Mouse (Mus musculus) embryonic facial prominence, embryonic 14.5 days (tissue): ENCODE results near the gene Rflnb. TPM values are rescaled to one million over a fixed set of nuclear protein-coding genes. Genes with fewer than 3 reads are reported as not detected.
A peak's percentile ranks its signal among the peaks of the same experiment; 100 is the strongest.

ENCODE experiments used
- ATAC-seq: fragments of 200-750 bp; cut with Nextera tagmentation; 2 replicates; pipeline ENCODE4 v1.8.0; 2017; ENCODE audit warnings: low read depth, moderate number of reproducible peaks, moderate TSS enrichment
- DNase-seq: peaks from one replicate; pipeline ENCODE4 v3.0.0-alpha.2; 2015; ENCODE audit warnings: low spot score
- H3K27ac ChIP-seq: fragments of 300-500 bp; sonication (generic); replicated peaks from 2 replicates; pipeline ENCODE4 v1.5.1; 2014; ENCODE audit warnings: low read depth, mild to moderate bottlenecking, low read length, moderate library complexity
- H3K27me3 ChIP-seq: fragments of 300-500 bp; sonication (generic); replicated peaks from 2 replicates; pipeline ENCODE4 v1.6.1; 2014; ENCODE audit warnings: low read length; ENCODE audit not compliant: control insufficient read depth, insufficient read depth
- H3K36me3 ChIP-seq: fragments of 300-500 bp; sonication (generic); 2 replicates; pipeline ENCODE4 v1.6.1; 2014; ENCODE audit warnings: low read length, mixed read lengths; ENCODE audit not compliant: control insufficient read depth, insufficient read depth
- H3K4me1 ChIP-seq: fragments of 300-500 bp; sonication (generic); 2 replicates; pipeline ENCODE4 v1.6.1; 2014; ENCODE audit warnings: antibody characterized with exemption, low read length; ENCODE audit not compliant: control insufficient read depth, insufficient read depth
- H3K4me2 ChIP-seq: fragments of 300-500 bp; sonication (generic); 2 replicates; pipeline ENCODE4 v1.6.1; 2014; ENCODE audit warnings: low read depth, mild to moderate bottlenecking, low read length, moderate library complexity, mixed read lengths
- H3K4me3 ChIP-seq: fragments of 300-500 bp; sonication (generic); 2 replicates; pipeline ENCODE4 v1.5.1; 2014; ENCODE audit warnings: low read depth, mild to moderate bottlenecking, low read length
- H3K9ac ChIP-seq: fragments of 300-500 bp; sonication (generic); 2 replicates; pipeline ENCODE4 v1.6.1; 2014; ENCODE audit warnings: low read depth, mild to moderate bottlenecking, low read length, moderate library complexity, mixed read lengths
- H3K9me3 ChIP-seq: fragments of 300-500 bp; sonication (generic); 2 replicates; pipeline ENCODE4 v1.6.1; 2016; ENCODE audit warnings: low read length; ENCODE audit not compliant: control insufficient read depth
- WGBS: fragments of 180-500 bp; shearing (Covaris S2); extraction: QIAGEN DNeasy Blood & Tissue Kit; methylation state at CpG from one replicate; pipeline ENCODE4 v1.1.7; 2014; 5-methylcytosine and 5-hydroxymethylcytosine counted together
- polyA plus RNA-seq: library from polyadenylated mRNA; unstranded; fragments of >200 nt; fragmentation: Nextera tagmentation; extraction: Ambion mirVana; gene quantifications from 2 replicates; pipeline ENCODE4 v1.2.1, GENCODE M21; 2014

Gene Rflnb
- polyA plus RNA-seq, 1 experiment from 2014 or later, result 45.6 TPM

DNA sequence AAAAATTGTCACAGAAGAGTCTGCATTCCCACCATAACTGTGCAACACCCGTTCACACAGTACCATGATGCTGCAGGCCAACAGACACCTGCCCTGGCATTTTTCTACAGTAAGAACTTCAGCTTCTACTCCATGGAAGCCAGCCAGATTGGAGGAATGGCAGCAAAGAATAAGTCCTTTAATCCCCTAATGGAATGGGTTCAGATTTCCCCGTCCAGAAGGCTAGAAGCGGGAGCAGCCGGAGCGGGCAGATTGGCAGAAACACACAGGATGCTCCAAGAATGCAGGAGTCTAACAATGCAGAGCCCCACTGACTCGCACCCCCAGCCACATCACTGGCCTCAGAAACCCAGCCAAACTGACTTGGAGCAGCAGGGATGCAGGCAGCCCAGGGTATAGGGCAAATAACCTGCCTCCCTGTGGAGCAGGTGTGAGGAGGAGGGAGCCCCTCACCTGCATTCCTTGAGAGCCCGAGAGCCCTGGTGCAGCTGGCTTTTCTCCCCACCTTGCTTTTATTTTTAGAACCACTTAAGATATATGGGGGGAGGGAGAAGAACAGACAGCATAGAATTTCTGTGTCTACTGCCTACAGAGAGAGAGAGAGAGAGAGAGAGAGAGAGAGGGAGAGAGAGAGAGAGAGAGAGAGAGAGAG, 54.5 kb downstream of the Rflnb start:
- H3K27me3 ChIP-seq, result peaks cover 3% of the 10 kb centered on the region; the same call in 1 of the 2 replicates
- peak; percentile 72 for ATAC-seq
- peaks cover 7% of the 10 kb centered on the region; the same call in 1 of the 2 replicates for H3K9me3 ChIP-seq
- H3K9ac ChIP-seq, result no peak overlapping the region
- no peak overlapping the region for H3K4me2 ChIP-seq
- DNase-seq, result peak; percentile 86
- H3K4me1 ChIP-seq, result no peaks in the 10 kb centered on the region
- no peak overlapping the region for H3K4me3 ChIP-seq
- no peaks in the 10 kb centered on the region for H3K36me3 ChIP-seq
- WGBS, result 12% methylated on average over 7 of the region's 7 CpGs
- H3K27ac ChIP-seq, result no peak overlapping the region

DNA sequence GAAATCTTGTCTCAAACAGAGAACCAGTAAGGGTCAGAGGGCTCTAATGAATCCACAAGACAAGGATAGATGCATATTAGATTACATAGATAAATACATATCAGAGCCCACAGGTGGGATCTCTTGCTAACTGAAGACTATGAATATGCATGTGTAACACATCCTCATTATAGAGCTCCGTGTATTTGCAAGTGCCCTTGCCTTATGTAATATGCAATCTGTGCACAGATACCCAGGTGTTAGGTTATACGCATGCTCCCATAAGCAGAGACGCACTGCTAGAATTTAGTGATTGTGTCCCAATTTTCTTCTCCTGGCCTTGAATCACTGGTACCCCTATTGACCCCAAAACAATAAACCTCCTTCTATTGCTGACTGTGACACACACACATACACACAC, 55.4 kb downstream of the Rflnb start:
- no peak overlapping the region for H3K4me3 ChIP-seq
- no peak overlapping the region for H3K27ac ChIP-seq

DNA sequence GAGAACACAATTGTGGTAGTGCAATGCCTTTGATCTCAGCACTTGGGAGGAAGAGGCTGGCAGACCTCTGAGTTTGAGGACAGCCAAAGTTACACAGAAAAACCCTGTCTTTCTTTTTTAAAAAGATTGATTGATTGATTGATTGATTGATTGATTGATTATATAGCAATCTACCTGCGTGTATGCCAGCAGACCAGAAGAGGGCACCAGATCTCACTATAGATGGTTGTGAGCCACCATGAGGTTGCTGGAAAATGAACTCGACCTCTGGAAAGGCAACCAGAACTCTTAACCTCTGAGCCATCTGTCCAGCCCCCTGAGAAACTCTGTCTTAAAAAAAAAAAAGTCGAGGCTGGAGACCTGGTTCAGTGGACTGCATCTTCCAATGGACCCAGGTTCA, 57.0 kb downstream of the Rflnb start:
- Histone ChIP-seq H3K9ac (no peak overlapping the region), H3K4me1 (peaks cover 9% of the 10 kb centered on the region), H3K9me3 (peaks cover 7% of the 10 kb centered on the region; the same call in 1 of the 2 replicates), H3K27me3 (peaks cover 7% of the 10 kb centered on the region; the same call in 1 of the 2 replicates), H3K36me3 (no peaks in the 10 kb centered on the region), H3K4me2 (no peak overlapping the region), H3K4me3 (no peak overlapping the region), H3K27ac (no peak overlapping the region)
- 29% methylated on average over 3 of the region's 3 CpGs for WGBS
- DNase-seq (no peak), ATAC-seq (no peak)

More for the DNA sequence above, 55.4 kb downstream of the Rflnb start:
- peaks cover 3% of the 10 kb centered on the region; the same call in 1 of the 2 replicates for H3K27me3 ChIP-seq
- ATAC-seq, result no peak
- 75% methylated on average over 3 of the region's 3 CpGs for WGBS
- H3K36me3 ChIP-seq, result no peaks in the 10 kb centered on the region
- DNase-seq, result no peak
- no peak overlapping the region for H3K9ac ChIP-seq
- H3K9me3 ChIP-seq, result peaks cover 7% of the 10 kb centered on the region; the same call in 1 of the 2 replicates
- no peak overlapping the region for H3K4me2 ChIP-seq
- 0 out of 2 replicates have a peak, but pooled peaks cover 1% of the 10 kb centered on the region for H3K4me1 ChIP-seq

Other genes starting within 250 kb of the Rflnb start
- 1.2 and 1.7 TPM in 2 replicates for gene Doc2b, start 231.7 kb downstream of the Rflnb start, polyA plus RNA-seq
- gene Rph3al, start 89.4 kb downstream of the Rflnb start, polyA plus RNA-seq, result 3.0 TPM in 2 replicates
- gene 1700016K19Rik, start 27.9 kb downstream of the Rflnb start, polyA plus RNA-seq, result 2.0 and 7.3 TPM in 2 replicates
- 32.4 and 36.6 TPM in 2 replicates for gene Vps53, start 151.9 kb upstream of the Rflnb start, polyA plus RNA-seq
- 34.2 and 36.8 TPM in 2 replicates for gene Fam57a, start 151.9 kb upstream of the Rflnb start, polyA plus RNA-seq
- gene Dbil5, start 189.8 kb upstream of the Rflnb start, polyA plus RNA-seq, result 0.79 and 0.96 TPM in 2 replicates
- gene Gemin4, start 189.9 kb upstream of the Rflnb start, polyA plus RNA-seq, result 22.3 and 30.4 TPM in 2 replicates
- gene Mrm3, start 215.9 kb upstream of the Rflnb start, polyA plus RNA-seq, result 21.1 and 23.8 TPM in 2 replicates
- 129 and 133 TPM in 2 replicates for gene Glod4, start 215.9 kb upstream of the Rflnb start, polyA plus RNA-seq